Mouse (Mus musculus): ENCODE measurements at regions not wholly inside any gene's neighbourhood (a gene's known extent, or its start where the extent isn't known, plus 50 kb on each side); places are given as distances from the start of the nearest gene placed in this dataset.
"Not testable (repeated sequence)": the region's sequence is repeated elsewhere in the genome, so short reads cannot be mapped to it uniquely, and the experiment has no call there.

DNA sequence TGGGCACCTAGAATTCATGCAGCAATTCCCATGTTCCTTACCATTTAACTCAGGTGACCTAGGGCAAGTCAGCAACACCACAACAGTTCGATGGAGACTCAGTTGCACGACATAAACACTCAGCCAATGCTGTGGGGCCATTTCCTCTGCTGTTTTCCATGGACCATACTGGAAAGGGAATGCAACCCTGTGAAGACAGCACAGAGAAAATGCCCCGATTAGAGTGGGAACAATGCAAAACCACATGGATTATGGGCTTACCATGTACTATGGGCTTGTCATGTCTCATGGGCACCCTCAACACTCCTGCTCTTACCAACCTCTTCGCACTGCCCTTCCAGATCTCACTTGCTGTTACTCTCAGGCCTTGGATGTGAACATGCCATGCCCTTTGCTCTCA, 207.6 kb downstream of the Snurf start:
- not testable (repeated sequence) for DNase-seq (ENCODE audit: low read depth)

DNA sequence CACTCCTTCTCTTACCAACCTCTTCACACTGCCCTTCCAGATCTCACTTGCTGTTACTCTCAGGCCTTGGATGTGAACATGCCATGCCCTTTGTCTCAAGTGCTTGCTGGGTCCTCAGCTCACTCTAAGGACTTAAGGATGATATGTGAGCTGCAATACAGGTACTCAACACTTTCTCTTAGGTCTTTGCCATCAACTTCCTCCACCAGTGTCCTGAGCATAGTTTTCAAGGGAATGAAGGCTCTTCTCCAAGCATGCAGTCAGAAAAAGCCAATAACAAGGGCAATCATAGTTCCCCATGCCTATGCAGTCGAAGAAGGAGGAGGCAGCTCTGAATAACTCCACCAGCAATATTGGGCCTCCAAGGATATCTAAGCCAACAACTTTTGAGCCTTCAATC, 235.1 kb downstream of the Snurf start:
- not testable (repeated sequence) for DNase-seq (ENCODE audit: low read depth)

DNA sequence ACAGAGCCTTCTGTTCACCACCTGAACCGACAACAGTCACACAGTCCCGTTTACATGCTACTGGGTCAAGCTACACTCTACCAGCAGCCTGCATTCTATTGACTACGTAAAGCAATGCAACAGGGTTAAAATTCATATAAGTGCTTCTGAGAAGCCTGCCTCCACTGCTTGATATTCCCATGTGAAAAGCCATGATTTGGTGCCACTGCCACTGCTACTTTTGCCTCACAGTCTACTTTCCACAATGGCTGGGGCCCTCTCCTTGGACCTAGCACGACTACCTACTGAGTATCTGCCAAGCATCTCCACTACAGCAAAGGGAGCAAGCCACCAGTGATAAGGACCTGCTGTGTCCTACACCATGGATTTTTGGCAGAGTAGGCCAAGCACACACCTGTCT, 236.2 kb downstream of the Snurf start:
- not testable (repeated sequence) for DNase-seq (ENCODE audit: low read depth)

DNA sequence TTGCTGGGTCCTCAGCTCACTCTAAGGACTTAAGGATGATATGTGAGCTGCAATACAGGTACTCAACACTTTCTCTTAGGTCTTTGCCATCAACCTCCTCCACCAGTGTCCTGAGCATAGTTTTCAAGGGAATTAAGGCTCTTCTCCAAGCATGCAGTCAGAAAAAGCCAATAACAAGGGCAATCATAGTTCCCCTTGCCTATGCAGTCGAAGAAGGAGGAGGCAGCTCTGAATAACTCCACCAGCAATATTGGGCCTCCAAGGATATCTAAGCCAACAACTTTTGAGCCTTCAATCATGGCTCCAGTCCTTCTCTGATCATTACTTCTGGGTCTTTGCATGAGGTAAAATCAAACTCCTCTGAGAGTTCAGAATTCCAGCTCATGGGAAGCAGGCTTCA, 237.5 kb downstream of the Snurf start:
- peak; percentile 0 for DNase-seq (ENCODE audit: low read depth)
